Mouse (Mus musculus): ENCODE measurements around the gene Dennd1a. TPM values are rescaled to one million over a fixed set of nuclear protein-coding genes. Genes with fewer than 3 reads are reported as not detected.
A peak's percentile ranks its signal among the peaks of the same experiment; 100 is the strongest.

Dennd1a gene
- polyA plus RNA-seq, 1 experiment = 12.2 TPM

GRCm38 (mm10) chr2:38045286-38045685, 241.9 kb downstream of the Dennd1a start:
- DNase-seq (ENCODE audit: low read depth) = no peak

GRCm38 (mm10) chr2:38040845-38041244, 246.3 kb downstream of the Dennd1a start:
- DNase-seq (ENCODE audit: low read depth) = no peak

- no peak for DNase-seq (ENCODE audit: low read depth)
Observed at GRCm38 (mm10) chr2:38039621-38040020, 247.6 kb downstream of the Dennd1a start.

DNA sequence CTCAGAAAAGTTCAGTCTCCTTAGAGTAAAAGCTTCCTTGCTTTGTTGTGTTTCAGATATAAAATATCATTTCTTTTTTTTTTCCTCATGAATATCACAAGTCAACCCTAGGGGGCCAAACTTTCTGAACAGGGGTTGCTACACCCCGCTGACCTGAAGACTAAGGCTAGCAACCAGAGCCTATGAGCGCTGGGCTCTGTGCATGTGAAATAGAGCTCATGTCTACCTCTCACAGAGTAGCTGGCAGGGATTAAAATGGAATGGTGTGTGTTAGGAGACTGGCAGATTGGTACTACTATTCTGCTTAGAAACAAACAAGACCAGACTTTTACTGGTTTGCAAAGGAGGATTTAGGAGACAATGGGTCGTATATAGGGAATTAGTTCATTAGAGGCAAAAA, 258.9 kb downstream of the Dennd1a start:
- no peak for DNase-seq (ENCODE audit: low read depth)

GRCm38 (mm10) chr2:38025615-38026014, 261.6 kb downstream of the Dennd1a start:
- DNase-seq (ENCODE audit: low read depth) = no peak

DNA sequence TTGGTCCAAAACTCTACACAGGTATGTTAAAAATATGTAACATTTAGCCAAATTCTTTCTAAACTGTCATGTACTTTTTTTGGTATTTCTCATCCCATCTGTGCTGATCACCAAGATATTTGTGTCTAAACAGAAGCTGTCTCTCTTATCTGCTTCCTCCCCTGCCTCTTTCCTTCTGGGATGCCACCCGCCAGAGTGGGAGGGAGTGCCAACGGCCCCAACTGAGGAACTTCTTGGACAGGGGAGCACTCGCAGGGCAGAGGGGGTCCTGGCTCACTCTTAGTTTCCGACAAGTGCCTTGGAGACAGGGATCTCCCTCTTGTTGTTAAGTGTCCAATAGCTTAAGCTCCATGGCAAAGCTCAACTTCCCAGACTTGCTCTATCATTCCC, 263.5 kb downstream of the Dennd1a start:
- no peak for DNase-seq (ENCODE audit: low read depth)

DNA sequence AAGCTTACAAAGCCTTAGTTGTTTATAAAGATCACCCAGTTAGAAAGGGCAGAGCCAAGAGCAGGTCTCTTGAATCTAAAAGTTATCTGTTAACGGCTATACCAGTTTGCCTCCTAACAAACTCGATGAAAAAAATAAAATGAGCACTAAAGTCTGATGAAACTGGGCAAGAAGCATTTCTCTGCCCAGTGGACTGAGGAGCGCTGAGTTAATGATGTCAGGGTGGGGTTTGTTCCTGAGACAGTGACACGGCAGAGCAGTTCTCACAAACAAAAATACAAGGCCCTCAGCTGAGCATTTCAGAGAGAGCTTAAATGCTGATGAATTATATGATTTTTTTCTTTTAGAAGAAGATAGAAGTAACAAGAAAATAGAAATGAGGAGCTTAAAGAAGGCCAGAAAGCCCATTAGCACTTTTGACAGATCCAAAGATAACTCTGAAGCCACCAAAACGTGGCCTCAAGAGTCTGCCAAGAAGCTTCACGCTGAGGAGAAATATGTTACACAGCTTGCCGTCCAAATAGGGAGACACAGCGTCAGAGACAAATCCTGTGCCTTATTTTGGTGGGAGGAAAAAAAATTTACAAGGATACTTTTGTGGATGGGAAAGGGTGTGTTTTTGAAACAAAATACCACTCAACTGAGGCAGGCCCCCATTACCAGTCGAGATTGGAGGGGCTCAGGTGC, 264.0 kb downstream of the Dennd1a start:
- DNase-seq (ENCODE audit: low read depth) = no peak

GRCm38 (mm10) chr2:38021166-38021565, 266.0 kb downstream of the Dennd1a start:
- DNase-seq (ENCODE audit: low read depth) = no peak

- no peak for DNase-seq (ENCODE audit: low read depth)
Observed at GRCm38 (mm10) chr2:38014702-38015101, 272.5 kb downstream of the Dennd1a start.

DNA sequence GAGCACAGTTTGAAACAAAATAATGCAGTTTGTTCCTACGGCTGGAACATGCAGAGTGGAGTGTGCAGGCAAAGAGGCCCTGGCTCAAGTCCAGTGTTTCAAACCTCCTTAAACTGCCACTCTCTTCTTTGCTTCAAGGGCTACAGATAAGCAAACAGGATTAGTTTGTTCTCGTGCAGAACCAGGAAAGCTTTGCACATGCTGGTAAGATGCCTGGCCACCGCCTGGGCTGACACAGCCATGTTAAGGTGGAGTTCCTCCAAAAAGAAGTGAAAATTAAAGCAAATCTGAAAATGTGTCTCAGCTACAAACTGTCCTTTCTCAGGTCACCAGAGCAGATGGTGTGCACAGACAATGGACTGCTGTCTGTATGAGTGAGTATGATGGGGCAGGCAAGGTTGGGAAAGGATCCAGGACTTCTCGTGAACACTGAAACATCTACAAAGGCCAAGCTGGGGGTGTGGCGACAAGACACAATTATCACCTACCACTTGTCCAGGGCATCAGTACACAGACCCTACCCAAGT, 273.3 kb downstream of the Dennd1a start:
- peak; percentile 12 for DNase-seq (ENCODE audit: low read depth)

- no peak for DNase-seq (ENCODE audit: low read depth)
Observed at GRCm38 (mm10) chr2:38007238-38007637, 280.0 kb downstream of the Dennd1a start.

- DNase-seq (ENCODE audit: low read depth) = no peak
Observed at GRCm38 (mm10) chr2:38003183-38003680, 284.0 kb downstream of the Dennd1a start.

DNA sequence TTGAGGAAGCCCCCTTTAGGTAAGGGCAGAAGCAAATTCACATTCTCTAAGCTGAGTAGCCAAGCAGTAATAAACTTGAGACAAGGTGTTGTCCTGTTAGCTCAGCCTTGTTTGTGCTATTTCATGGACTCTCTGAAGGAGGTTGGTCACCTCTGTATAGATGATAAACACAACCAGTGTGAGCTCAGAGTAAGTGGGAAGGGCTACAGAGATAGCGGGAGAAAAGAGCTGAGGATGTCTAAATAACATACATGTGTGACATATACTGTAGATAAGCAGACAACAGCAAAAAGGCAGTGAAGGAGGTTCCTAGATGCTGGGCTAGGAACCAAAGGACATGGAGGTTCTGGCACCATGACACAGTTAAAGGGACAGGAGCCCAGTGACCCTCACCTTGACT, 286.2 kb downstream of the Dennd1a start:
- DNase-seq (ENCODE audit: low read depth) = no peak

DNA sequence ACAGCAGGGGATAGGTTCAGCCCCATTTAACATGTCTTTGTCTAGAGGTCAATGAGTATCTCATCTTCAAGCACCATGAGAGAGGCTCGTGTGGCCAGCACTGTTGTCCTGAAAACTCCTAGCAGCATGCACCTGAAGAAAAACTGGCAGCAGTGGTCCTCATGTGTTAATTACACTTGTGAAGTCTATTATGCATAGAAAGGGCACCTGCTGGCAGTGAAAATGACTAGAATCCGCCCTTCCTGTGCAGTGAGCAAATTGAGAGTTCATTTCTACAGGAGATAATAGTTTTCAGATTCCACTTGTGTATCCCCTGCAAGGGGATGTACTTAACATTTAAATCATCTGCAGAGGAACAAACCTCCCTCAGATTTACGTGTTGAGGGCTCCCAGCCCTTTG, 289.2 kb downstream of the Dennd1a start:
- no peak for DNase-seq (ENCODE audit: low read depth)

DNA sequence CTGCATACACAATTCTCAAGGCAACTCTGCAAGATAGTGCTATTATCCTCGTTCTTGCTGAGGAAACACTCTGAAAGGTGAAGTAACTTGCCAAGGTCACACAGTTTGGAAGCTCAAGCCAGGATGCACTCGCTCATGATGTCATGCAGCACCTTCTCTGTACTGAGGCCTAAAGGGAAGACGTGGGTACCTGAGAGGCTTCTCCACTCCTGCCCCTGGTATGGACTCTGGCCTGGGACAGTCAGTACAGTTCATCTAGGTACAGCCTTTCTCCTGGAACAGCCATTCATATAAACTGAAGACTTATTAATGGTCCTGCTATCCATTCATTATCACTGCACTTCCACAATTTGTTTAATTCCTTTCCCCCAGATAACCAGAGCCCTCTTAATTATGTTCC, 298.1 kb downstream of the Dennd1a start:
- DNase-seq (ENCODE audit: low read depth) = no peak

DNA sequence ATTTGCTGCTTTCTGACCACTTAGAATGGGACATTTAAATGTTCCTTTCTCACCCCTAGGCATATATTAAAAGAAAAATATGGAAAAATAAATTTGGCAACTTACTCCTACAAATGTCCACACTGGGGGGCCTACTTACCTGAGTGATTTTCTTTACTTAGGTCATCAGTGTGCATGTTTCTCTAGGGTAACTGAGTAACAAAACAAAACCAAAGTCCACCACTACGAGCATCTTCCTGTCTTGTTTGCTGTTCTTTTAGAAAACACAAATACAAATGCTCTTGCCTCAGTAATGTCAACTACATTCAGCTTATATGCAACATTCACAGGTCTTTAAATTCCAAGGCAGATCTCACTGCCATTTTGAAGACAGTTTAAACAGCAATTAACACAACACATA, 298.9 kb downstream of the Dennd1a start:
- no peak for DNase-seq (ENCODE audit: low read depth)

- DNase-seq (ENCODE audit: low read depth) = no peak
Observed at GRCm38 (mm10) chr2:37985690-37986222, 301.4 kb downstream of the Dennd1a start.

GRCm38 (mm10) chr2:37982714-37983113, 304.5 kb downstream of the Dennd1a start:
- no peak for DNase-seq (ENCODE audit: low read depth)

GRCm38 (mm10) chr2:37981562-37982403, 305.4 kb downstream of the Dennd1a start:
- DNase-seq (ENCODE audit: low read depth) = no peak

DNA sequence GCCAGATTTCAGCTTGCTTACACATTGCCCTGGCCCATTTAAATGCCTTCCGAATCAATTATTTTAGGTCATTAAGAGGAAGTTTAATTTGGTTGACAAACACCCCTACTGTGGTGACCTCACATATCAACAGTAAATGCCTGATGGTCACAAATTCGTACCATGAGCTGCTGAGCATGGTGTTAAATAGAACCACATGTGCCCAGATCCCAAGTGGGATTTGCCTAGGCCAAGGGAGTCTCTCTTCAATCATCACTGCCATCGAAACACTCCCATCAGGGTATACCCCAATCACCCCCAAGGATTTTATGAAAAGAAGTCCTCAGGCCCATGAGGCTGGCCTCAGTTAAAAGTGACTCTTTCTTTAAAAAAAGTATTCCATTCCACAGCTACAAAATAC, 313.0 kb downstream of the Dennd1a start:
- DNase-seq (ENCODE audit: low read depth) = no peak

- DNase-seq (ENCODE audit: low read depth) = no peak
Observed at GRCm38 (mm10) chr2:37972621-37973020, 314.6 kb downstream of the Dennd1a start.

GRCm38 (mm10) chr2:37971726-37972125, 315.5 kb downstream of the Dennd1a start:
- DNase-seq (ENCODE audit: low read depth) = no peak
